Mouse (Mus musculus) hindbrain, embryonic 11.5 days (tissue): ENCODE data around the gene Defa33. TPM values are rescaled to one million over a fixed set of nuclear protein-coding genes. Genes with fewer than 3 reads are reported as not detected.
"Not testable (repeated sequence)": the region's sequence is repeated elsewhere in the genome, so short reads cannot be mapped to it uniquely, and the experiment has no call there.

Experiments
- ATAC-seq: fragments of 200-750 bp; cut with Nextera tagmentation; 2 replicates; pipeline ENCODE4 v1.8.0; 2017; ENCODE audit warnings: mild to moderate bottlenecking, moderate TSS enrichment, moderate library complexity; ENCODE audit not compliant: low FRiP score
- DNase-seq: peaks from one replicate; pipeline ENCODE4 v3.0.0-alpha.2; 2015; ENCODE audit warnings: low spot score
- H3K27ac ChIP-seq: fragments of 300-500 bp; sonication (generic); 2 replicates; pipeline ENCODE4 v1.5.1; 2014; ENCODE audit warnings: mild to moderate bottlenecking, low read depth, low read length
- H3K27me3 ChIP-seq: fragments of 300-500 bp; sonication (generic); 2 replicates; pipeline ENCODE4 v1.6.1; 2014; ENCODE audit warnings: mild to moderate bottlenecking, low read length, moderate library complexity, mixed read lengths; ENCODE audit not compliant: control insufficient read depth, insufficient read depth
- H3K36me3 ChIP-seq: fragments of 300-500 bp; sonication (generic); 2 replicates; pipeline ENCODE4 v1.6.1; 2014; ENCODE audit warnings: mild to moderate bottlenecking, low read length, moderate library complexity, mixed read lengths; ENCODE audit not compliant: control insufficient read depth, insufficient read depth
- H3K4me1 ChIP-seq: fragments of 300-500 bp; sonication (generic); replicated peaks from 2 replicates; pipeline ENCODE4 v1.6.1; 2014; ENCODE audit warnings: low read length, mixed read lengths; ENCODE audit not compliant: control insufficient read depth, insufficient read depth
- H3K4me2 ChIP-seq: fragments of 300-500 bp; sonication (generic); replicated peaks from 2 replicates; pipeline ENCODE4 v1.6.1; 2014; ENCODE audit warnings: mild to moderate bottlenecking, low read depth, low read length
- H3K4me3 ChIP-seq: fragments of 300-500 bp; sonication (generic); 2 replicates; pipeline ENCODE4 v1.5.1; 2014; ENCODE audit warnings: low read depth, low read length
- H3K9ac ChIP-seq: fragments of 300-500 bp; sonication (generic); 2 replicates; pipeline ENCODE4 v1.6.1; 2014; ENCODE audit warnings: low read depth, low read length
- H3K9me3 ChIP-seq: fragments of 300-500 bp; sonication (generic); 2 replicates; pipeline ENCODE4 v1.6.1; 2016; ENCODE audit warnings: low read length; ENCODE audit not compliant: control insufficient read depth
- WGBS: fragments of 180-500 bp; shearing (Covaris S2); extraction: QIAGEN DNeasy Blood & Tissue Kit; methylation state at CpG from one replicate; pipeline ENCODE4 v1.1.7; 2014; 5-methylcytosine and 5-hydroxymethylcytosine counted together
- polyA plus RNA-seq: library from polyadenylated mRNA; unstranded; fragments of >200 nt; fragmentation: Nextera tagmentation; extraction: Ambion mirVana; gene quantifications from 2 replicates; pipeline ENCODE4 v1.2.1, GENCODE M21; 2014

Gene Defa33
- not detected in 2 replicates for polyA plus RNA-seq

DNA sequence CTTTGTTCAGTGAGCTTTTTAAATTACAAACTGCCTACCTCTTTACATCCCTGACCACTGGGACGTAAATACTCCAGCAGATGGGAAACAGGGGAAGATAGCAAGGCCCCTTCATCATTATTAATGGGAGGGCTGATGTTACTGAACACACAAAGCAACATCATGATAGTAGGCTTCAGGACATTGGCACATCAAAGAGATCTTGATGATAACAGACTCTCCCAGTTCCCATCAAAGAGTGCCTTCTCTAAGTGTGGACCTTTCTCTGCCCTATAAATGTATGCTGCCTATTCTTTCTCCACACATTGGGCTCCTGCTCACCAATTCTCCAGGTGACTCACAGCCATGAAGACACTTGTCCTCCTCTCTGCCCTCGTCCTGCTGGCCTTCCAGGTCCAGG, at the start of gene Defa33:
Gene Defa33 (plus strand): TSS at position 301 of the 400 bp plus-strand sequence.
- not testable (repeated sequence) for H3K9ac ChIP-seq, H3K36me3 ChIP-seq, H3K27me3 ChIP-seq, H3K4me2 ChIP-seq, DNase-seq, H3K27ac ChIP-seq, H3K4me1 ChIP-seq, H3K9me3 ChIP-seq, ATAC-seq, H3K4me3 ChIP-seq
- WGBS, result no CpG with 5 or more reads among the region's 2 CpGs

DNA sequence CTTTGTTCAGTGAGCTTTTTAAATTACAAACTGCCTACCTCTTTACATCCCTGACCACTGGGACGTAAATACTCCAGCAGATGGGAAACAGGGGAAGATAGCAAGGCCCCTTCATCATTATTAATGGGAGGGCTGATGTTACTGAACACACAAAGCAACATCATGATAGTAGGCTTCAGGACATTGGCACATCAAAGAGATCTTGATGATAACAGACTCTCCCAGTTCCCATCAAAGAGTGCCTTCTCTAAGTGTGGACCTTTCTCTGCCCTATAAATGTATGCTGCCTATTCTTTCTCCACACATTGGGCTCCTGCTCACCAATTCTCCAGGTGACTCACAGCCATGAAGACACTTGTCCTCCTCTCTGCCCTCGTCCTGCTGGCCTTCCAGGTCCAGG, 13.4 kb upstream of the Defa33 start, which contains the start of gene Defa2:
Gene Defa2 (plus strand): TSS at position 301 of the 400 bp plus-strand sequence.
- H3K4me1 ChIP-seq, H3K4me3 ChIP-seq, H3K27ac ChIP-seq, ATAC-seq, H3K4me2 ChIP-seq, H3K36me3 ChIP-seq, H3K9ac ChIP-seq, H3K27me3 ChIP-seq, H3K9me3 ChIP-seq, DNase-seq: not testable (repeated sequence)
- WGBS, result no CpG with 5 or more reads among the region's 2 CpGs

DNA sequence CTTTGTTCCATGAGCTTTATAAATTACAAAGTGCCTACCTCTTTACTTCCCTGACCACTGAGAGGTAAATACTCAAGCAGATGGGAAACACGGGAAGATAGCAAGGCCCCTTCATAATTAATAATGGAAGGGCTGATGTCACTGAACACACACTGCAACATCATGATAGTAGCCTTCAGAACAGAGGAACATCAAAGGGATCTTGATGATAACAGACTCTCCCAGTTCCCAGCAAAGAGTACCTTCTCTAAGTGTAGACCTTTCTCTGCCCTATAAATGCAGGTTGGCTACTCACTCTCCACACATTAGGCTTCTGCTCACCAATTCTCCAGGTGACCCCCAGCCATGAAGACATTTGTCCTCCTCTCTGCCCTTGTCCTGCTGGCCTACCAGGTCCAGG, 35.5 kb downstream of the Defa33 start, which contains the start of gene Defa36:
Gene Defa36 (plus strand): TSS at position 301 of the 400 bp plus-strand sequence.
- not testable (repeated sequence) for H3K4me2 ChIP-seq, H3K4me1 ChIP-seq, H3K36me3 ChIP-seq, H3K27me3 ChIP-seq, H3K9me3 ChIP-seq, DNase-seq, H3K27ac ChIP-seq, H3K4me3 ChIP-seq, H3K9ac ChIP-seq, ATAC-seq
- no CpG with 5 or more reads among the region's 1 CpGs for WGBS

Other genes with a start within 250 kb of the Defa33 start
- gene Defa22, start 229.5 kb upstream of the Defa33 start, polyA plus RNA-seq, result not detected in 2 replicates
- not detected in 2 replicates for gene Defa31, start 200.2 kb upstream of the Defa33 start, polyA plus RNA-seq
- gene Gm15293, start 190.2 kb upstream of the Defa33 start, polyA plus RNA-seq, result not detected in 2 replicates
- gene Gm15292, start 142.1 kb upstream of the Defa33 start, polyA plus RNA-seq, result not detected in 2 replicates
- not detected in 2 replicates for gene Defa27, start 76.3 kb upstream of the Defa33 start, polyA plus RNA-seq
- not detected in 2 replicates for gene Defa29, start 64.8 kb upstream of the Defa33 start, polyA plus RNA-seq
- gene Defa2, start 13.3 kb upstream of the Defa33 start, polyA plus RNA-seq, result not detected in 2 replicates
- not detected in 2 replicates for gene Defa36, start 35.6 kb downstream of the Defa33 start, polyA plus RNA-seq
- gene Gm7849, start 64.7 kb downstream of the Defa33 start, polyA plus RNA-seq, result not detected in 2 replicates
- gene Defa20, start 117.4 kb downstream of the Defa33 start, polyA plus RNA-seq, result not detected in 2 replicates
- not detected in 2 replicates for gene Defa32, start 137.2 kb downstream of the Defa33 start, polyA plus RNA-seq
- gene Defa37, start 173.6 kb downstream of the Defa33 start, polyA plus RNA-seq, result not detected in 2 replicates
- not detected in 2 replicates for gene Defa28, start 191.2 kb downstream of the Defa33 start, polyA plus RNA-seq
- not detected in 2 replicates for gene Gm7861, start 202.7 kb downstream of the Defa33 start, polyA plus RNA-seq
- not detected in 2 replicates for gene Defa26, start 226.4 kb downstream of the Defa33 start, polyA plus RNA-seq